Mouse (Mus musculus) thymus, adult 2 months (tissue): ENCODE results near the gene Ptprd.

ENCODE experiments used
- CTCF ChIP-seq: fragments of 200-500 bp; IDR thresholded peaks from 2 replicates; pipeline ENCODE4 v1.5.1; 2012; ENCODE audit warnings: mild to moderate bottlenecking, control low read depth, low read length, moderate library complexity, borderline replicate concordance; ENCODE audit not compliant: control insufficient read depth, poor library complexity, insufficient read depth; ENCODE audit errors: extremely low read depth
- POLR2A ChIP-seq: fragments of 200-500 bp; IDR thresholded peaks from 2 replicates; pipeline ENCODE4 v1.6.1; 2012; ENCODE audit warnings: mild to moderate bottlenecking, low read length, control low read depth, moderate library complexity; ENCODE audit not compliant: control insufficient read depth, poor library complexity, insufficient read depth; ENCODE audit errors: extremely low read depth

DNA sequence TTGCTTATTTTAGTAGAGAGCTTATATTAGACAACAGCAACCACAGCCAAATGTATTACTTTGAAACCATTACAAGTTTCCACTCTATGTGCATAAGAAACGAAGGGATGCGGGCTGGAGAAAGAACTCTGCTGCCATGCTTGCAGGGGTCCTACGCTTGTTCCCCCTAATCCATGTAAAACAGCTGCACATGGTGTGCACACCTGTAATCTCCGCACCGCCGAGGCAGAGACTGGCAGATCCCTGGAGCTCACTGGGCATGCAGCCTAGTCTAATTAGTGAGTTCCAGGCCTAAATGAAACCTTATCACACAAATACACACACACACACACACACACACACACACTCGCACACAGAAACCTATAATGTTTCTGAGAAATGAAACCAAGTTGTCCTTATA is 1365.5 kb downstream of the Ptprd start:
- TF ChIP-seq CTCF (no peak), POLR2A (no peak)
